Mouse (Mus musculus) heart, postnatal 14 days (tissue): ENCODE data around the gene Gm20388. TPM values are rescaled to one million over a fixed set of nuclear protein-coding genes. Genes with fewer than 3 reads are reported as not detected.
A peak's percentile ranks its signal among the peaks of the same experiment; 100 is the strongest.

Experiments used
- DNase-seq, 2 experiments: peaks; one replicate each; pipeline ENCODE4 v3.0.0; 2021 to 2022
- intact Hi-C: fragments of 180-260 bp; cut with DNase I; formaldehyde crosslinking; loops from one replicate; pipeline ENCODE4 v1.15.1; 2025
- total RNA-seq, 2 experiments: library from RNA; stranded (reverse); gene quantifications; 2 replicates each; pipeline ENCODE4 v1.2.3; 2021

The Gm20388 gene
- total RNA-seq, 2 experiments from 2014 or later, result 0.24 TPM; not detected in 1

- no peak for DNase-seq
- intact Hi-C loops, result no loop called here
Measured at GRCm38 (mm10) chr8:124275377-124276071, 4364.9 kb downstream of the Gm20388 start.

- intact Hi-C loops, result no loop called here
- DNase-seq, result peak; percentile 59 to 62
Measured at GRCm38 (mm10) chr8:124277951-124278910, 4367.6 kb downstream of the Gm20388 start.

- intact Hi-C loops, result no loop called here
- no peak for DNase-seq
Measured at GRCm38 (mm10) chr8:124278956-124279689, 4368.5 kb downstream of the Gm20388 start.

GRCm38 (mm10) chr8:124279690-124279985 is 4369.0 kb downstream of the Gm20388 start:
- intact Hi-C loops, result no loop called here
- no peak for DNase-seq

- no peak for DNase-seq
- intact Hi-C loops, result no loop called here
Measured at GRCm38 (mm10) chr8:124281700-124282541, 4371.3 kb downstream of the Gm20388 start.

GRCm38 (mm10) chr8:124282878-124283630 is 4372.4 kb downstream of the Gm20388 start:
- DNase-seq, result peak in 1 of 2 experiments; percentile 41
- intact Hi-C loops, result no loop called here

- intact Hi-C loops, result no loop called here
- DNase-seq, result no peak
Measured at GRCm38 (mm10) chr8:124283644-124284332, 4373.1 kb downstream of the Gm20388 start.

GRCm38 (mm10) chr8:124284333-124284711 is 4373.7 kb downstream of the Gm20388 start:
- DNase-seq, result peak; percentile 41 to 46
- intact Hi-C loops, result no loop called here

GRCm38 (mm10) chr8:124284984-124285576 is 4374.4 kb downstream of the Gm20388 start:
- DNase-seq, result peak; percentile 56 to 63

GRCm38 (mm10) chr8:124286461-124287124 is 4376.0 kb downstream of the Gm20388 start:
- DNase-seq, result no peak
- intact Hi-C loops, result loop anchor here (2.0 to 5.0 kb wide), 3 partner anchors 54 to 234 kb away; no protein-coding TSS in a partner anchor

More at GRCm38 (mm10) chr8:124284984-124285576, 4374.4 kb downstream of the Gm20388 start:
- intact Hi-C loops, result loop anchor here (5.0 kb wide), 2 partner anchors 62 to 233 kb away; no protein-coding TSS in a partner anchor

- intact Hi-C loops, result loop anchor here (5.0 kb wide), 2 partner anchors 59 to 236 kb away; no protein-coding TSS in a partner anchor
Measured at GRCm38 (mm10) chr8:124288215-124288864, 4377.7 kb downstream of the Gm20388 start.

GRCm38 (mm10) chr8:124289481-124290050 is 4378.9 kb downstream of the Gm20388 start:
- intact Hi-C loops, result loop anchor here (5.0 kb wide), 2 partner anchors 58 to 237 kb away; no protein-coding TSS in a partner anchor
- no peak for DNase-seq

More at GRCm38 (mm10) chr8:124288215-124288864, 4377.7 kb downstream of the Gm20388 start:
- DNase-seq, result no peak

GRCm38 (mm10) chr8:124290911-124291691 is 4380.5 kb downstream of the Gm20388 start:
- DNase-seq, result no peak
- intact Hi-C loops, result no loop called here

- no peak for DNase-seq
- intact Hi-C loops, result no loop called here
Measured at GRCm38 (mm10) chr8:124291693-124292092, 4381.1 kb downstream of the Gm20388 start.

- intact Hi-C loops, result no loop called here
- DNase-seq, result no peak
Measured at GRCm38 (mm10) chr8:124292965-124293364, 4382.3 kb downstream of the Gm20388 start.

GRCm38 (mm10) chr8:124294425-124294824 is 4383.8 kb downstream of the Gm20388 start:
- intact Hi-C loops, result no loop called here
- no peak for DNase-seq
